Mouse (Mus musculus) layer of hippocampus, adult 11-12 months (tissue): ENCODE results near the gene Plin4.
"Not testable (repeated sequence)": the region's sequence is repeated elsewhere in the genome, so short reads cannot be mapped to it uniquely, and the experiment has no call there.

Source experiments
- DNase-seq: peaks from one replicate; pipeline ENCODE4 v3.0.0; 2022; ENCODE audit warnings: low spot score

Plin4 gene

DNA sequence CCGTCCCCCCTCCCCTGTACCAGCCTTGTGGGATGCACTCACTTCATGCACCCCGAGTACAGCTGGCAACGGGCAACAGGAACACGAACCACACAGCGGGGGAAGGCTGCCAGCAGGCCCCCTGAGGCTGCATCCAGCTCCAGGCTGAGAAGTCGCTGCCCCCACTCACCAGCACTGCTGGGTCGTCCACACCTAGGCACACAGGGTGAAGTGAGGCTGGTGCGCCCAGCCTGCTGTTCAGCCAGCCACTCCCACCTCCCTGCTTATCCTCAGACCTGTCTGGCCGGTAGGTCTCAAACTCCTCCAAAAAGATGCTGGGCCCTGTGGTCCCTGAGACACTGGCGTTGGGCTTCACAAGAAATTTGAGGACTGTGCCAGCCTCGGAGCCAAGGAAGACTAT, 16.6 kb upstream of the Plin4 start:
- DNase-seq: no peak

DNA sequence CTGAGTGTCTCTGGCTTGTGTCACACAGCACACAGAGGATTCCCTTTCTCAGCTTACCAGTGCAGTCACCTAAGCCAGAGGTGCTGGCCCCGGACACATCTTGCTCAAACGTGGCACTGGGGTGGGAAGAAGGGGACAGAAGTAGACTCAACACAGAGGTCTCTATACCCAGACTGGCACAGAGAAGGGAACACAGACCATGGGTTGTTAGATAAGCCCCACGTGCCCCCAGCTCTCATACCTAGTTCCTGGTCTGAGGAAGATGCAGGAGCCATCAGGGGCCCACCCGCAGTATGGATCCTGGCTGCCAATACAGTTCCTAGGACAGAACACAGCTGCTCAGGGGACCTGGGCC, 15.7 kb upstream of the Plin4 start:
- DNase-seq: no peak

DNA sequence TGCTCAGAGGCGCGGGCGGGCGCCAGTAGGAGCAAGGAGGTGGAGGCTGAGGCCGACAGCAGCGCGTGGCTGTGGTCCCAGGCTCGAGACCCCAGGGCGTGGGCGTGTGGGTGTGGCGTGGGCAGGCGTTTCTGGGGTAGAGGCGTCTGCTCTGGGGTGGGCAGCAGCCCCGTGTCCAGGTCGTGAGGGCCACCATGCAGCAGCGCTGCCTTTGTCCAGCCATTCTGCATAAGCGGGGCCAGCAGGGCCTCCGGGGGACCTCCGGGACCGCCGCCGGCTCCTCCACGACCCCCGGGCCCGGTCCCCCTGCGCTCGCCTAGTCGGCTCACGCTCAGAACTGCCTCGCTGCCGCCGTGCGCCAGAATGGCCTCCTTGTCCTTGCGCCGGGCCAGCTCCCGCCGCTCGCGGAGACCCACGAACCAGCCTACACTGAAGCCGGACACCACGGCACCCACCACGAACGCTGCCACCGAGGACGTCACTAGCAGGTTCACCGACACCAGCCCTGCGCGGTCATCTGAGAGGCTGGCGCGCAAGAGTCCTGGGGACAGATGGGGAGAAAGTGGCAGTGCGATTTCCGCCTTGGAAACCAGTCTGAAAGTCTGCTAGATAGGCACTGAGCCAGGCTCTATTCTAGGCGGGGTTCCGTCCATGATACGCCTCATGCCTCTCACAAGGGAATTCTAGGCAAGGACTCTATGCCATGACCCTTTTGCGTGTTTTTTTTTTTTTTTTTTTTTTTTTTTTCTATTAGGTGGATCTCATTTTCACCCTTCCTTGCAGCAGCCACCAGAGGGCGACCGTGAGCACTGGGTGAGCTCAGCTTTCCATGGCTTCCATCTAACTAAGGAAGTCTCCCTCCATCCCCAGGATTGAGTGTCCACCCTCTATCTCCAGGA, 15.0 kb upstream of the Plin4 start:
- DNase-seq: no peak

DNA sequence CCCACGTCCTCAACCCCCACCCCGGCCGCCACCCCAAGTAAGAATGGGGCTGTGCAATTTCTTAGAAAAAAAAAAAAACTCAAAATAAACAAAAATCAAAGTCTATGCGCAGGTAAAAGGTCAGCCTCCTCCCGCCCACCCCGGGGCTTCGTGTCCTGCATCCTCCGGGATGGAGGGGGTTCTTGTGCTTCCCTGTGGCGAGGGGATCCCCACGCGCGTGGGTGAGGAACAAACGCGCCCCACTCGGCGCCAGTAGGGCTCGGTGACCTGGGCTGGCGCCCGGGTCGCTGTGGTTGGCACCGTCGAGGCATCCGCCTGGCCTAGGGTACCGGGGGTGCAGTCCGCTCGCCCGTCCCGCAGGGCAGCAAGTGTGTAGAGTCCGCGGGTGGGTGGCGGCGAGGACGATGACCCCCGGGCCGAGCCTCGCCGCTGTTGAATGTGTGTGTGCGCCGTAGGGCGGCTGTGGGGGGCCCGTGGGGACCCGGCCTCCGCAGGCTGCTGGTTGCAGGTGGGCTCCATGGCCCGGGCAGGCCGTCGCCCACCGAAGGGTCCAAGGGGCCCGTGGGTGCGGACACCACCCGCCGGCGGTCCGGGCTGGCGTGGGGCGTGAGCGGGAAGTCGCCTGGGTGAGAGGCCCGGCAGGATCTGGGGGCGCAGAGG, 14.2 kb upstream of the Plin4 start:
- DNase-seq: no peak

DNA sequence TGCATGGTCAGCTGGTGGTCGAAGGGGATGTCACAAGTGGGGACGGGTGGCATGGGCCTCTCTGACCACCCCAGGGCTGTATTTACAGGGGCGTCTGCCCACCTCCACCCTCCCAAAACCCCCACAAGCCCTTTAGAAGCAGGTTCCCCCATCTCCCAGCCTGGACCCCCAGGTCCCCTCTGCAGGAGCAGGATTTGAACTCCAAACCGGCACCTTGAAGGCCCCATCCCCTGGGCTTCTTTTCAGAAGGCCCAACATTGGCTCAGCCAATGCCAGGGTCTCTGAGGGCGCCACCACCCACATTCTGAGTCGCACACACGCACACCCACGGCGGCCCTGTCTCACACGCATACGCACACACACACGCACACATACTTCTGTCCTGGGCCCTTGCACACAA, 13.6 kb upstream of the Plin4 start:
- no peak for DNase-seq

DNA sequence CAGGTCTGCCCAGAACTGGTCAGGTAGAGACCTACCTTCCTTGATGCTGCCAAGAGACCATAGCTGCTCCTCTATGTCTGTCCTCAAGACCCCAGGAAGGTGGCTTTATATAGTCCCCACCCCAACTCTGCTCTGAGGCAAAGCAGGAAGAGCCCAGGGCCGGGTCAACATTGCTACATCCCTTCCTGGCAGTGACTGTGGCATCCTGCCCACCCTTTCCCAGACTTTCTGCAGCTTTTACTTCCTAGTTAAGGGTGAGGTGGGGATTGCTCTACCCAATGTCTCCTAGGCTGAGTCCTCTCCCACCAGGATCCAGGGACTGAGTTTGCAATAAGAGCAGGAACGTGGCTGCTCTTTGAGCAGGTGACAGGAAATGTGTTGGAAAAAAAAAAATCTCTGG, 12.2 kb upstream of the Plin4 start, which contains the start of gene Lrg1:
TSS of gene Lrg1 (minus strand) at position 176 of the 400 bp plus-strand sequence.
- no peak for DNase-seq

DNA sequence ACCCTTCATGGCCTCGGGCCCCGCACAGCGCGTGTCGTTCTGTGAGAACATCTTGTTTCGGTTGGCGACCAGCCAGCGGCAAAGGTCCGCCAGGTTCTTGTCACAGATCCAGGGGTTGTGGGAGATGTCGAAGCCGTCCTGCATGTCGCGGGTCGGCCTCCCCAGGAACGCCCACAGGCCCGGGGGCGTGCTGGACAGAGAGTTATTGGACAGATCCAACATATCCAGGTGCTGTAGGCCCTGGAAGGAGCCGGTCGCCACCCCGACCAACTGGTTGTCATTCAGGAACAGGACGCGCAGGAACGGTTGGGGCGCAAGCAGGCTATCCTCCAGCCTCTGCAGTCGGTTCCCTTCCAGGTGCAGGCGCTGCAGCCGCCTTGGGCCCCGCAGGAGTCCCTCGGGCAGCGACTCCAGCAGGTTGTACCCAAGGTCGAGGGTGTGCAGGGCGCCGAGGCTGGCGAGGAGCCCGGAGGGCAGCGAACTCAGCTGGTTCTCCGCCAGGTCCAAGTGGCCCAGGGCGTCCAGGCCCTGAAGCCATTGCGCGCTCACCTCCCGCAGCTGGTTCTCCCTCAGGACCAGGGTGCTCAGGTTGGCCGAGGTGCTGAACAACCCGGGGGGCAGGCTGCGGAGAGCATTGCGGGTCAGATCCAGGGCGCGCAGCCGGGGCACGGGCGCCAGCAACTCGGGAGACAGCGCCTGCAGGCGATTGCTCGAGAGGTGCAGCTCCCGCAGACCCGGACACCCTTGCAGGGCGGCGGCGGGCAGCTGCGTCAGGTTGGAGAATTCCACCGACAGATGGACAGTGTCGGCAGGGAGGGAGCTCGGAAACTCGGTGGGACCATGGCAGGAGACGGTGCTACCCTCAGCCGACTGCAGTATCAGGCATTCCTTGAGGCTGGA, 10.6 kb upstream of the Plin4 start:
- DNase-seq: no peak

DNA sequence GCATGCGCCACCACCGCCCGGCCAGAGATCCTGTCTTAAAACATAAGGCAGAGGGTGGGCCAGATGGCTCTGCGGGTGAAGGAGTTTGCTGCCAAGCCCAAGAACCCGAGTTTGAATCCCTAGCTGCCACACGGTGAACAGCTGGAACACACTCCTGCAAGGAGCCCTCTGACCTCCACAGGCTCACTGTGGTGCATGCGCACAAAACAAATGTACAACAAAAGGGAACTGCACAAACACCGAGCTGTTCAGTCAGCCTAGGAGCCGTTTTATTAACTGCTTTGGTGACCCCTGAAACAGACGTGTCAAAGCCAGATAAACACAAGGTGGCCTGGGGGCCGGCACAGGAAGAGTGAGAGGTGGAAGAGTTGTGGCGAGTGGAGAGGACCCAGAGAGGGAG, 9.8 kb upstream of the Plin4 start:
- DNase-seq: no peak

DNA sequence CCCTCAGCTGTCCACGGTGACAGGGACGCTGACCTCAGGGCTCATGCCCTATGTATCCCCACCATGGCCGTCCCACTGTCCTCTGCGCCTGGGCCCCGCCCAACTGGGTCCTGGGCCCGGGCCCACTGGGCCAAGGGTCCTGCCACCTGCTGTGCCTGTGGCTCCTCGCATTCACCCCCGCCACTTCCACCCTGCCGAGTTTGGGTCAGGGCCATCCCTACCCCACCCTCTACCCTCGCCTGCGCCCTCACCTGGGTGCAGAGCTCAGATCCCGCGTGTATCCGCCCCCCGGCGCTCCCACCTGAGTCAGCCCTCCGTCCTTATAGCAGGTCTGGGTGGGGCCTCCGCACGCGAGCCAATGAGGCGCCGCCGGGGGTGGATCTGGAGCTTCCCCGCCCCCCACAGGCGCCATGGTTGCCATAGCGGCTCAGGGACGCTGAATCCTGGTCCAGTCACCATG, 7.7 kb upstream of the Plin4 start, which contains the start of gene Plin5:
TSS of gene Plin5 (minus strand) at position 346 of the 460 bp plus-strand sequence.
- DNase-seq: peak; percentile 52

DNA sequence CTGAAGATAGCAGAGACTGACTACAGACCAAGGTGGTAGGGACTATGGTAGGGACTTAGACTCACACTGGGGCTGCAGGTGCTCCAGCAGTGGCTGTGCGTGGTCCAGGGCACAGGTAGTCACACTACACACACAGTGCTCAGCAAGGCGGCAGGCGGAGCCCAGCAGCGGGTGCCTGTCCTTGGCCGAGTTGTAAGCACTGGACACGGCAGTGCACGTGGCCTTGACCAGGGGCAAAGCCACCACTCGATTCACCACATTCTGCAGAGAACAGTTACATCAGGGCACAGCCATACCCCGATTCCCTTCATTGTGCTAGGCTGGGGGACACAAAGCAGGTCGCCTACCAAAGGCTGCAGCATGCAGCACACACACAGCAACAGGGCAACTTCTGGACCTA, 6.6 kb upstream of the Plin4 start:
- DNase-seq: no peak

DNA sequence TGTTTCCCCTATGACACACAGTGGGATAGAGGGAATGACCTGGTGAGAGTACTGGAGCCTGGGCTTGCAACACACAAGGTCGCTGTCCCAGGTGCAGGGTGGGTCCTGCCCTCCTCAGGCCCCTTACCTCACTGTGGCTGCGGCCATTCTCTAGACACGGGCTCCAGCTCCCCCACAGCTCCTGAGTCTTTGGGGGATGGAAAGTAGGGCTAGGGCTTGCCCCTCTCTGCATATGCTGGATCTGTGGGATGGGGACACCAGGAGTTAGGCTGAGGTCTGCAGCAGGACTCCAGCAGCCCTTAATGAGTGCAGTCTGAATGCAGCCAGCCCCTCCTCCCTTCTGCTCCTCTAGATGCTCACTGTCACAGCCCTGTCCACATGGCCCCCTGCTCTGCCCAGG, 3.1 kb upstream of the Plin4 start:
- no peak for DNase-seq

DNA sequence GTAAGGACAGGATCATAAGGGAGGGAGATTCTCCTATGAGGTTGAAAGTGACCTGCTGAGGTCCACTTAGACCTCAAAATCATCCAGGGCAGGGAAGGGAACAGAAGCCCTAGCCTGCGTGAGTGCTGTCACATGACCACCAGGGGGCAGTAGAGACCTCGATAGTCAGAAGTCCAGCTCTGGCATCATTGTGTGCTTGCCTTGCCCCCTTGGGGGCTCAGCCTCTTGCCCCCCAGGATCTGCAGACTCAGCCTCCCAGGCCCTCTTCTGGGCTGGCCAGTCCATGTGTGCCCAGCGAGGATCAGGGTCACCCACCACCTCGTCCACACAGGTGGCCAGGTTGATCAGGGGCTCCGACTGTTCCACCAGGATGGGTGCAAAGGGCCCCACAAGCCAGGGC, 2.3 kb upstream of the Plin4 start:
- peak; percentile 77 for DNase-seq

DNA sequence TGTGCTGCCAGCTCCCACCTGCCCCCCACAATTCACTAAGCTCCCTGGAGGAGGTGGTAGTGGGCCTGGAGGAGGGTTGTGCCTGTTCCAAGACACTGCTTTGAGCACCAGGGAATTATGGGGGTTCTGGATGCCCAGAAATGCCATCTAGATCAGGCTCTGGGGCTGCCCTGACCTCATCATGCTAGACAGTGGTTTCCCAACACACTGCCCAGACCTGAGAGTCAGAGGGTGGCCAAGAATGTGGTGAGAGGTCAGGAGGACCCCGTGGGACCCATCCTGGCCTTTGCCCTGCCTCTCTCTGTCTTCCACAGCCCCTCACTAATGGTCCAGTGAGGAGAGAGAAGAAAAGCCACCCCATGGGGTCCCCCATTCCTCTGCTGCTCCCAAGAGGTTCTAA, 1.4 kb upstream of the Plin4 start:
- DNase-seq: no peak

DNA sequence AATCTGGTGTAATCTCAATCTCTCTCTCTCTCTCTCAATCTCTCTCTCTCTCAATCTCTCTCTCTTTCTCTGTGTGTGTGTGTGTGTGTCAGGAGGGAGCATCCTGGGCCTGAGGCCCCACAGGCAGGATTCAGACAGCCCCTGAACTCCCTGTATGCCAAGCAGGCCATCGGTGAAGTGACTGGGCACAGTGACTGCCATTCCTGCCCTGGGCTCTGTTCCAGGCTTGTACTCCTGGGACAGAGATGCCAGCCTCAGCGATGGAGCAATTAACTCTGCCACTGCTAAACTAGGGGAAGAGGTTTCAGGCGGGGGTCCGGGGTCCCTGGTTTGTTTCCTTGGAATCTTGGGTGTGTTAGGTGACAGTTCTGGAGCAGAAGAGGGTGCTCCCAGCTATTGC, 968 bp upstream of the Plin4 start:
- DNase-seq: no peak

DNA sequence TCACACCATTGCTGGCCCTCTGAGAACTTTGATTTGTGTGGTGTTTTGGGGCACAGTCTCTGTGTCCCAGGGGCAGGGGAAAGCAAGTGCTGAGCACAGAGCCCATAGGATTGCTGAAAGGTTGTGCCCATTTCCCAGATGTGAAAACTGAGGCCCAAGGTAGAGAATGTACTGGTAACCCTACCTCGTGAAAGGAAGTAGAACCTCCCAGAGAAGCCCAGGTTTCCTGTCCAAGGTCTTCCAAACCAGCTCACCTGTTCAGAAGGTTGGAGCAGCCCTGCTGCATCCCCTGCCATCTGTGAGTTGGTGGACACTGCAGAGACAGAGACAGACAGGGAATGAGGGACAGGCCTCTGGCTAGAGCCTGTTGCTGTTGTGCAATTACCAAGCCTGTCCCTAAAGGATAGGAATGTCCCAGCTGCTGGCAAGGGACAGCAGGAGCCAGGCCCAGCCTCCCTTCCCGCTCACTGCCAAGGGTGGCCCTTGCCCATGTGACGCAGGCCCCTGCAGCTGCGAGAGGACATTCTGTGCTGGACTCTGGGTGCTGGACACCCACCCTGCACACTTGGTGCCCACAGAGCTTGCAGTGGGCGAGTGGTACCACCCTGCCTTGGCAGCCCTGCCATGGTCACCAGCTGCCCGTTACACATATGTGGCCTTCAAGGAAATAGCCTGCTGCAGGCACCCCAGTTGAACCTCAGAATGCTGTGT, 1.1 kb downstream of the Plin4 start:
- DNase-seq: peak; percentile 83

DNA sequence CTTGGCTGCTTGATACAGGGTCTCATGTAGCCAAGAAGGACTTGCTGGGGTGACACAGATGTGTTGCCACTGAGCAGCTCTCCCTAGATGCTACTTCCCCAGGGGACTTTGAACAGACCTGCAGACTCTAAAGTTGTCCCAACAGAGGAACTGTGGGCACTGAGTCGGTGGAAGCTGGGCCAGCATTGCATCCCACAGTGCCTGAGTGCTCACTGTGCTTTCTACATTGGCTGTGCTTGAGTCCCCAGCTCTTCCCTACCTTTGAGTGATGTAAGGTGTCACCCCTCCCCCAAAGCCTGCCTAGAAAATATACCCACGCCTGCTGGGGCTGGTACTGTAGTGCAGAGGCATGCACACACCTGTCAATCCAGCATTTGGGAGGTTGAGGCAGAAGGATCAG, 1.9 kb downstream of the Plin4 start:
- DNase-seq: no peak

DNA sequence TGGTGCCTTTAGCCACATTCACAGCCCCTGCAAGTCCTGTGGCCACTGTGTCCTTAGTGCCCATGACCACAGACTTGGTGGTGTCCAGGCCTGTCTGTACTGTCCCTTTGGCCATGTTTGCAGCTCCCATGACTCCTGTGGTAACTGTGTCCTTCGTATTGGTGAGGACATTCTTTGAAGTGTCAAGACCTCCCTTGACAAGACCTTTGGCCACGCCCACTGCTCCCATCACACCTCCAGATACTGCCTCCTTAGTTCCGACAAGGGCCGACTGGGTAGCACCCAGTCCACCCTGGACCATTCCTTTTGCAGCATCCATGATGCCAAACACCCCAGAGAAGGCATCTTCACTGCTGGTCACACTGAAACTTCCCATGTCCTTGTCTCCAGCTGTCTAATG, 2.6 kb downstream of the Plin4 start:
- DNase-seq: no peak

DNA sequence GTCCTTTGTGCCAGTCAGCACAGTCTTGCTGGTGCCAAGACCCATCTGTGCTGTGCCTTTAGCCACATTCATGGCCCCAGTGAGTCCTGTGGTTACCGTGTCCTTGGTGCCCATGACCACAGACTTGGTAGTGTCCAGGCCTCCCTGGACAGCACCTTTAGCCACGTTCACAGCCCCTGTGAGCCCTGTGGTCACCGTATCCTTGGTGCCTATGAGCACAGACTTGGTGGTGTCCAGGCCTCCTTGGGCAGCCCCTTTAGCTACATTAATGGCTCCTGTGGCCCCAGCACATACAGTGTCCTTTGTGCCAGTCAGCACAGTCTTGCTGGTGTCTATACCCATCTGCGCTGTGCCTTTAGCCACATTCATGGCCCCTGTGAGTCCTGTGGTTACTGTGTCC, 3.2 kb downstream of the Plin4 start:
- not testable (repeated sequence) for DNase-seq

DNA sequence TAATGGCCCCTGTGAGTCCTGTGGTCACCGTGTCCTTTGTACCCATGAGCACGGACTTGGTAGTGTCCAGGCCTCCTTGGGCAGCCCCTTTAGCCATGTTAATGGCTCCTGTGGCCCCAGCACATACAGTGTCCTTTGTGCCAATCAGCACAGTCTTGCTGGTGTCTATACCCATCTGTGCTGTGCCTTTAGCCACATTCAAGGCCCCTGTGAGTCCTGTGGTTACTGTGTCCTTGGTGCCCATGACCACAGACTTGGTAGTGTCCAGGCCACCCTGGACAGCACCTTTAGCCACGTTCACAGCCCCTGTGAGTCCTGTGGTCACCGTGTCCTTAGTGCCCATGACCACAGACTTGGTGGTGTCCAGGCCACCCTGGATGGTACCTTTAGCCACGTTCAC, 4.8 kb downstream of the Plin4 start:
- DNase-seq: not testable (repeated sequence)

DNA sequence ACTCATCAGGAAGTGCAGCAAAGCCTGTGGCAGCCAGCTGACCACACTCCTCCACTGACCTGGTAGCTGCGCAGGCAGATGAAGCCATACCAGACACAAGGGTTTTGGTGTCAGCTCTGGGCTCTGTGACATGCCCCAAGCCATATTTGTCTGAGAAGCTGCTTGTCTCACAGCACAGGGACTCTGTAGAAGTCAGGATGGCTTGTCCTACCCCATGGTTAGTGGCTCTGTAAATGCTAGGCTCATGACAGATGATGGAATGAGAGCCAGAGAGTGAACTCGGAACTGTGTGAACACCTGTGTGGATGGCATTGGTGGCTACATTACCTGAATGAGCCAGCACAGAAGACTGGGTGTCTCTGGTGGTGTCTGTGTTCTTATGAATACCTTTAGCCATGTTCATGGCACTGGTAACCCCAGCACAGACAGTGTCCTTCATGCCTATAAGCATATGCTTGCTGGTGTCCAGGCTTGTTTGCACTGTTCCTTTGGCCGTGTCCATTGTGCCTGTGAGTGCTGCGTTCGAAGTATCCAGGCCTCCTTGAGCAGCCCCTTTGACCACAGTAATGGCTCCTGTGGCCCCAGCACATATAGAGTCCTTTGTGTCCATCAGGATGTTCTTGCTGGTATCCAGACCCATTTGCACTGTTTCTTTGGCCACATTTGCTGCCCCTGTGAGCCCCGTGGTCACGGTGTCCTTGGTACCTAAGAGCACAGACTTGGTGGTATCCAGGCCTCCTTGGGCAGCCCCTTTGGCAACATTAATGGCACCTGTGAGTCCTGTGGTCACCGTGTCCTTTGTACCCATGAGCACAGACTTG, 5.9 kb downstream of the Plin4 start:
- no peak for DNase-seq

DNA sequence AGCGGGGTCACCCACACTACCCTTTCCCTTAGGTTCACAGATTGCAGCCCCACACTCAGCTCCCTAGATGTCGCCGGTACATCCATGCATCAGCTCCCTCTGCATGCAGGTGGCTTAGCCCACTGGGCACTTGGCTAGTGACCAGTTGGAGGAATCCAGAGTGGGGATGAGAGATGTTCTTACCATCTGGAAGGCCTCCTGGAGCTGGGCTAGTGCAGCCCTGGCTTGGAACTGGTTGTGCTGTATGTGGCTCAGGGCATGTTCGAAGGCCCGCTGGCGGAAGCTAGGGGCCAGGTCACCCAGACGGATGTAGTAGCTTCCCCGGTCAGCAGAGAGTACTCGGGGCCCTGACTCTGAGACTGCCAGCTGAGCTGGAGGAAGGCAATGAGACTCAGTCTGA, 6.7 kb downstream of the Plin4 start:
- no peak for DNase-seq
